Mouse (Mus musculus) T-helper 17 cell (primary cell): ENCODE data around the gene Kirrel2.

Experiments used
- in situ Hi-C, 2 experiments: fragments of 300-600 bp; cut with MboI, MseI; formaldehyde crosslinking; loops; 1 replicate in 1 of 2; 2 replicates in 1 of 2; pipeline ENCODE4 v1.15.1; 2025; ENCODE audit warnings: high pct_unique_total_duplicates in 2 of 2

Kirrel2 gene

DNA sequence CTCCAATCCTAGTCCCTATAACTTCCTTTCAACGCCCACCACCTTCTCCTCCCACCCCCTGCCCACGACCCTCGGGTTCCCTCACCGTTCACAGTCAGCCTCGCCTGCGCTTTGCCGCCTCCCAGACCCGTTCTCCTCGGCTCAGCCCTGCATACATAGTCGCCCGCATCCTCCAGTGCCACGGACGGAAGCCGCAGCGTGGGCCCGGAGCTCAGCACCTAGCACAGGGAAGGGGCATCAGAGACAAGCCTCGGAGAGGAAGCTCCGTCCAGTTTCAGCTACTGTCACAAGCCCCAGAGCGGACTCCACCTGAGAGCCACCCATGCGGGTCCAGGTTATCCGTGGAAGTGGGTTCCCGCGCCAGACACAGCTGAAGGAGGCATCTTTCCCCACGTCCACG, 4.2 kb downstream of the Kirrel2 start:
- in situ Hi-C loops: no loop called here

DNA sequence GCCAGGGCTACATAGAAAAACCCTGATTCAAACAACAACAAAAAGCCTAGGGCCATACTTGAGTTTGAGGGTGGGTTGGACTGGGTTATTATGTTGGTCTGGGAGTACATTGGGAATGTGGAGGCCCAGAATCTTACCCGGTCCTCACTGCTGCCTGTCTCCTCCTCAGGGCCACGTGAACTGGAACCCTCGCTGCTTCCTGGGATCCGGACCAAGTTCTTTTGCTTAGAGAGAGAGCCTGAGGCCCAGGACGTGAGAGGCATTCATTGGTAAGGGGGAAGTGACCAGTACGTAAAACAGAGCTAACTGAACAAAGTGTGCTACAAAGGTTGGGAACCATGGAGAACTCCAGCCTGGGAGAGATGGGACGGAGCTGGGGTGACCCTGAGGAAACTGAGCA, 7.2 kb downstream of the Kirrel2 start:
- in situ Hi-C loops: no loop called here

DNA sequence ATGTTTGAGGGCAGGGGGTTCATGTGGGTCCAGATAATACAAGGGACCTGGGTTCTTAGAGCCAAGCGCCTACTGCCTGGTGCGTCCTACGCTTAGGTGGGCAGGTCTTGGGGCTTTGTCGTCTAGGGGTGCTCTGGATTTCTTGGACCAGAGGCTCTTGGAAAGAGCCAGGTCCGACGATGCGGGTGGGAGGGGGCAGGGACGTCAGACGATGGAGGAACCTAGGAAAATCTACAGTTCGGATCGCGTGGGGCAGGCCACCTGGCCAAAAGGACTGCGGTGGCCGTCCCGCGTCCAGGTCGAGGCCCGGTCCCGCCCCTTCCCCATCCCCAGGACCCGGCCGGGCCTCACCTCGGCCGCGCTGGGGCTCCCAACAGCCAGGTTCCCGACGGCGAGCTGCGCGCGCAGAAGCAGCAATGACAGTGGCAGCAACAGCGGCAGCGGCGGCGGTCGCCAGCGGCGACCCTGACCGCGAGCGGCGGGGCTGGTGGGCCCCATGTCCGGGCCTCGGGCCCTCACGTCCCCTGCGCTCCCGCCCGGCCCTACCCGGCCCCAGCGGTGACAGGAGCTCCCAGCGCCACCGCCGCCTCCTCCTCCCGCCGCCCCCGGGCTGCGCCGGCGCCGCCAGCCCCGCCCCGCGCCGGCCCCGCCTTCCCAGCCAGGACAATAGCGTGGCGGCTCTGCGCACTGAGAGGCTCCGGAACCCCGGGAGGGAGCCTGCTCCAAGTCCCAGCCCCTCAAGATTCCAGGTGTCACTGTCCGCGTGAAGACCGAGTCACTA, 12.3 kb downstream of the Kirrel2 start, which contains the start of gene Aplp1:
Gene Aplp1 (minus strand): TSS at position 565 of the 781 bp plus-strand sequence.
- in situ Hi-C loops: no loop called here

- in situ Hi-C loops: no loop called here
Observed at GRCm38 (mm10) chr7:30444154-30444970, 13.1 kb downstream of the Kirrel2 start.

DNA sequence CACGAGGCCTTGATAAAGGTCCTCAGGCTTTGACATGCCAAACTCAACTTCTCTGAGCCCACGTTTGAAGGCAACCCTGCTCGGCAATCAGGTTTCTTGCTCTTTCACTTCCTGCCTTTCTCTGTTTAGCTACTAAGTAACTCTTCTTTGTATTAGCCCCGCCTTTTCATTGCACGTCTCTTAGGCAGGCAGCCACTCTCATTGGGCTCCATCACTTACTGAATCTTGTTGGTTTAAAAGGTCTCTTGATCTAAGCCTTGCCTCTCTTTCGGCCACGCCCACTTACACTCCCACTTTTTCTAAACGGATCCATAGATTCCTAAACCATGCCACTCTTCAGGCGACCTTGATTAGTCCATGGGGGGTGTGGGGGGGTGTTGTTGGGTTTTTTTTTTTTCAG, 13.8 kb downstream of the Kirrel2 start:
- in situ Hi-C loops: no loop called here

DNA sequence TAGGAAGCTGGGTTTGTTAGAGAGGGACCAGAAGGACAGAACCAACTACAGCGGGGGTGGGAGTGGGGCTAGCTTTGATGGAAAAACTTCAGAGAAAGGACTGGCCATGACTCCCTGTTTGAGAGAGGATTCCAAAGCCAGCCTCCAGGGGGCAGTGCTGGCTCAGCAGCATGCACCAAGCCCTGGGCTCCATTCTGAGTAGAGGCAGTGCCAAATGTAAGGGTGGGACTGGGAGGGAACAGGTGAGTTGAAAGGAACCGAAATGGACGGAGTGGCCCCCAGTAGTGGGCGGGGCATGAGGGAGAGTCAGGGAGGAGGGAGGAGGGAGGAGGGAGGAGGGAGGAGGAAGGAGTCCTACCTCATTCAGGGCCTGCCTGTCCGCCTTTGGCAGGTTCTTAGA, 16.8 kb downstream of the Kirrel2 start:
- in situ Hi-C loops: no loop called here

DNA sequence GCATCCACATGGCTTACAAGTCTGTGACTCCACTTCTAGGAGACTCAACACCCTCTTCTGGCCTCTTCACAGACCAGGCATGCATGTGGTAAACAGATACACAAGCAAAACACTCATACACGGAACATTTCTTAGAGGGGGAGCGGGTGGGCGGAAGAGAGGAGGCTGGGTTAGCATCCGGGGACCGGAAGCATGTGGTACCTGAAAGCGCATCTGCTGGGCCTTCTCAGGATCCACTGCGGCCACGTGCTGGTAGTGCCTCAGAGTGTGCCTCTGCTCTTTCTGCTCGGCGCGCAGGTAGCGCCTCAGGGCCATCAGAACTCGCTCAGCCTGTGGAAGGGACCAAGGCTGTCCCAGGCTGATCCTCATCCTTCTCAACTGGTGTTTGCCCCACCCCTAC, 17.8 kb downstream of the Kirrel2 start:
- in situ Hi-C loops: loop anchor here in 1 of 2 experiments (5.0 kb wide), 1 partner anchor 67 kb away; no protein-coding TSS in a partner anchor

DNA sequence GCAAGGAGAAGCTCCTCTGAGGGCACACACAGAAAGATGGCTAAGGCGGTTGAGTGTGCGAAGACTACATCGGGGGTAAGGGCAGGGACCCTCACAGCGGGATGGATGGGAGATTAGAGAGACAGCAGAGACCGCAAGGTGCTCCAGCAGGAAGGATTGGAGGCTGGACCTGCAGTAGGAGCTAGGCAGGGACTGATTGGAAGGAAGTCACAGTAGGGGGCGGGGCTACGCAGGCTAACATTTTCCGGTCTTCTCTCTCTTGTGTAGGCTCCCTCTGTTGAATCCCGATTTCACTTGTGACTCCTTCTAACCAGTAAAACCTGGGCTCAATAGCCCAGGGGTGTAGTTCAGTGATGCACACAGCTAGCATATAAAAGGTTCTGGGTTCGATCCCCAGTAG, 20.6 kb downstream of the Kirrel2 start:
- in situ Hi-C loops: loop anchor here in 1 of 2 experiments (5.0 kb wide), 1 partner anchor 65 kb away; no protein-coding TSS in a partner anchor

DNA sequence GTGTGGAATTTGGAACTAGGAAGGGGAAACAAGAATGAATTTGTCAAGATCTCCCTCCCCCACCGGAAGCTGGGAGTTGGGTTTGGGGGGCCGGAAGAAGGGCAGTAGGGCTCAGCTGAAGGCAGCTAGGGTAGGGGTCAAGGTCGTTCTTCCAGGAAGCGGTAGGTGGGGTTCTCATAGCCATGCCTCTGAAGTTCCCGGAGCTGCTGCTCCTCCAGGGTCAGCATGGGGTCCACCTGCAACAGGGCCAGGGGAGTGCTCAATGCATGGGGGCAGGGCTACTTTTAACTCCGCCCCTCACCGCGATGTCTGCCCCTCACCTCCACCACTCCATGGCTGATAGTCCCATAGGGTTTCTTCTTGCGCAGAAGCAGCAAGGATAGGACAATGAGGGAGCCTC, 22.3 kb downstream of the Kirrel2 start:
- in situ Hi-C loops: loop anchor here in 1 of 2 experiments (5.0 kb wide), 1 partner anchor 63 kb away; no protein-coding TSS in a partner anchor

DNA sequence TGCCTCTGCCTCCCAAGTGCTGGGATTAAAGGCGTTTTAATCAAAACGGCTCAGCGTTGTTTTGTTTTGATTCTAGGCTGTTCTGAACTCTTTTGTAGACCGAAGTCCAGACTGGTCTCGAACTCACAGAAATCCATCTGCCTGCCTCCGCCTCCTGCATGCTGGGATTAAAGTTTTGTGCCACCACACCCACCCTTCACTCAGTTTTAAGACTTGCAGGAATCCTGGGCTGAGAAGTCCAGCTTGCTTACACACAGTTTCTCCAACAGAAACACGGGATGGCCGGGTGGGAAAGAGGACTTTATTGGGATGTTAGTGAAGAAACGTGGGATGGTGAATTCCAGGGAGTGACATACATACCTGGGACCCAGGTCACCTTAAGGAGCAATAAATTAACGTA, 22.8 kb downstream of the Kirrel2 start:
- in situ Hi-C loops: loop anchor here in 1 of 2 experiments (5.0 kb wide), 1 partner anchor 62 kb away; no protein-coding TSS in a partner anchor

DNA sequence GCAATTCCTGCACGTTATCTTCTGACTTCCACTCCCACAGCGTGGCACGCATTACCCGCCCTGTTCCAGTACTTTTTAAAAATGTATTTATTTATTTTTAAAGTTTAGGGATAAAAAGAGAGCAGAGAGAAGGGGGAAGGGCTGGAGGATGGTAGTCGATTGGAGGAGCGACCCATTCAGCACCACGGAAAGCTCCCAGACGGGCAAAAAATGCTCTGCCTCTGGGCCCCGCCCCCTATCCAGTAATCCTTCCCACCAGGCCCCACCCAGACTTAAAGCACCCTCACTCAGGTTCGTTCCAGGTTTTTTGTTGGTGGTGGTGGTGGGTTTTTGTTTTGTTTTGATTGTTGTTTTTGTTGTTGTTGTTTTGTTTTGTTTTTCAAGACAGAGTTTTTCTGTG, 23.3 kb downstream of the Kirrel2 start:
- in situ Hi-C loops: no loop called here

GRCm38 (mm10) chr7:30431793-30432192, 25.7 kb downstream of the Kirrel2 start:
- in situ Hi-C loops: no loop called here

GRCm38 (mm10) chr7:30430191-30430590, 27.3 kb downstream of the Kirrel2 start:
- in situ Hi-C loops: no loop called here

- in situ Hi-C loops: loop anchor here in 1 of 2 experiments (5.0 kb wide), 1 partner anchor 57 kb away; no protein-coding TSS in a partner anchor
Observed at GRCm38 (mm10) chr7:30429327-30429726, 28.2 kb downstream of the Kirrel2 start.

GRCm38 (mm10) chr7:30423071-30423641, 34.3 kb downstream of the Kirrel2 start:
- in situ Hi-C loops: loop anchor here in 1 of 2 experiments (25.0 kb wide), 1 partner anchor 1611 kb away; the partner anchor contains the start of gene Hnrnpl

GRCm38 (mm10) chr7:30422560-30422959, 34.9 kb downstream of the Kirrel2 start:
- in situ Hi-C loops: loop anchor here in 1 of 2 experiments (25.0 kb wide), 1 partner anchor 1610 kb away; the partner anchor contains the start of gene Hnrnpl

DNA sequence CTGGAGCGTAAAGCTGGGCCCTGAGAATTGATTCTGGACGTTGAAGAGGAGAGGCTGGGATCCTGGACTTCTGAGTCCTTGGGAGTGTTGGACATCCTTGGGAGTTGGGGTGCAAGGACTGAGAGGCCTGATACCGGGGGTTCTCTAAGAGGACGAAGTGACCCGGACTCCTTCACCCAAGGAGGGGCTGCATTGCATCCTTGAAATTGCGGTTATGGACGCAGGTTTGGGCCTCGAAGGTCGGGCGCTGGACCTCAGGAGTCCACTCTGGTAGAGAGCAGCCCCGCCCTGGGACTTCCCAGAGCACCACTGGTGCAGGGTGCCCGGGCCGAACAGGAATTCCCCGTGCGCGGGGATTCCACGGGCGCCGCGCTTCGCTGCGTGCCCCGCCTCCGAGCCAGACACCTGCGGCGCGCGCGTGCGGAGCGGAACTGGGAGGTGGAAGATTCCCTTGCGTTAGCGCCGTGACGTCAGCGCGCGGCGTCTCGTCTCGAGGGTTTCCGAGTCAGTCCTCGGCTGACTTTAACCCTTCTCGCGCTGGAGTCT, 35.5 kb downstream of the Kirrel2 start:
- in situ Hi-C loops: loop anchor here in 1 of 2 experiments (25.0 kb wide), 1 partner anchor 1610 kb away; the partner anchor contains the start of gene Hnrnpl

- in situ Hi-C loops: loop anchor here in 1 of 2 experiments (25.0 kb wide), 1 partner anchor 1609 kb away; the partner anchor contains the start of gene Hnrnpl
Observed at GRCm38 (mm10) chr7:30421175-30421889, 36.2 kb downstream of the Kirrel2 start, which contains the start of gene Nfkbid. Gene Nfkbid, plus strand, starts transcription at chr7:30421732.

DNA sequence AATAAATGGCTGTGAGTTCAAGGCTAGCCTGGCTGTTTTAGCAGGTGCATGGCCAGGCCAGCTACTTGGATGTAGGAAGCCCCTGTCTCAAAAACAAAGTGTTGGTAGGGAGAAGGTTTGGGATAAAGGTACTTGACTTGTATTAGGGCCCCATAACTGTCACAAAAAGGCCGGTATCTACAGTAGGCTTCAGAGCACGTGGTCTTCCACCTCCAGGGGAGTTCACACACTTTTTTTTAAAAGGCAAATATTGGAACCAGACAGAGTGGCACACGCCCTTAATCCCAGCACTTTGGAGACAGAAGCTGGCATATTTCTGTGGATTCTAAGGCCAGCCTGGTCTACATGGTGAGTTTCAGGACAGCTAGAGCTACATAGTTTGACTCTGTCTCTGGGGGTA, 36.8 kb downstream of the Kirrel2 start:
- in situ Hi-C loops: loop anchor here in 1 of 2 experiments (25.0 kb wide), 1 partner anchor 1608 kb away; the partner anchor contains the start of gene Hnrnpl
